Mouse (Mus musculus): ENCODE measurements around the gene Akt1s1. TPM values are rescaled to one million over a fixed set of nuclear protein-coding genes. Genes with fewer than 3 reads are reported as not detected.
A peak's percentile ranks its signal among the peaks of the same experiment; 100 is the strongest.

Gene Akt1s1
- polyA plus RNA-seq, 2 experiments = 10.0 to 25.8 TPM

DNA sequence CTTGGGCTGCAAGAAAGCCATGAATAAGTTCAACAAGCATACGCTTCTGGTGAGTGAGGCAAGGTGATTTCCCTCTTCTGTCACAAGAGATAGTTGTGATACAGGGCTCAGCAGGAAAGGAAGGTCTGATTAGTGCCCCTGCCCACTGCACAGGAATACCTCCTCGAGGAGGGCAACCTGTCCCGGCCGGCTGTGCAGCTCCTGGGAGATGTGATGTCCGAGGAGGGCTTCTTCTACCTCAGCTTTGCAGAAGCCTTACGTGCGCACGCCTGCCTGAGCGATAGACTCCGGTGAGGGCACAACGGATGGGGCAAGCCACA, 9.7 kb upstream of the Akt1s1 start:
- Histone ChIP-seq H3K9me3 (ENCODE audit: control insufficient read depth, low read length) (no peaks in the 10 kb centered on the region), H3K27me3 (ENCODE audit: control insufficient read depth, insufficient read depth, low read length) (peaks cover 6% of the 10 kb centered on the region), H3K4me1 (replicated peaks; ENCODE audit: control insufficient read depth in 2 of 2, insufficient read depth in 2 of 2, low read length in 1 of 2) (peaks cover 0 to 2% of the 10 kb centered on the region in 2 experiments; a peak in 2 of 4 replicates), H3K36me3 (replicated peaks; ENCODE audit: control insufficient read depth, insufficient read depth, low read depth) (no peaks in the 10 kb centered on the region; the same call in none of the 2 replicates), H3K4me2 (ENCODE audit: low read depth) (peak overlapping the region; percentile 38), H3K9ac (replicated peaks) (no peak overlapping the region), H3K27ac (no peak overlapping the region), H3K4me3 (ENCODE audit: insufficient read depth in 1 of 2, low read depth in 2 of 2, low read length in 2 of 2) (peak overlapping the region in 1 of 2 experiments; percentile 10; a peak in 1 of 4 replicates)
- 22% methylated on average over 11 of the region's 11 CpGs for WGBS (ENCODE audit: insufficient replicate concordance)
- TF ChIP-seq EP300 (IDR thresholded peaks at IDR 0.05; ENCODE audit: low read depth) (no peak), CTCF (IDR thresholded peaks at IDR 0.05; ENCODE audit: low read depth) (0 out of 2 replicates have a peak, but pooled peaks have one; percentile 7)
- ATAC-seq (ENCODE audit: insufficient read depth) (0 out of 2 replicates have a peak, but pooled peaks have one; percentile 18), DNase-seq (ENCODE audit: low read depth in 3 of 3, low spot score in 3 of 3) (no peak)

DNA sequence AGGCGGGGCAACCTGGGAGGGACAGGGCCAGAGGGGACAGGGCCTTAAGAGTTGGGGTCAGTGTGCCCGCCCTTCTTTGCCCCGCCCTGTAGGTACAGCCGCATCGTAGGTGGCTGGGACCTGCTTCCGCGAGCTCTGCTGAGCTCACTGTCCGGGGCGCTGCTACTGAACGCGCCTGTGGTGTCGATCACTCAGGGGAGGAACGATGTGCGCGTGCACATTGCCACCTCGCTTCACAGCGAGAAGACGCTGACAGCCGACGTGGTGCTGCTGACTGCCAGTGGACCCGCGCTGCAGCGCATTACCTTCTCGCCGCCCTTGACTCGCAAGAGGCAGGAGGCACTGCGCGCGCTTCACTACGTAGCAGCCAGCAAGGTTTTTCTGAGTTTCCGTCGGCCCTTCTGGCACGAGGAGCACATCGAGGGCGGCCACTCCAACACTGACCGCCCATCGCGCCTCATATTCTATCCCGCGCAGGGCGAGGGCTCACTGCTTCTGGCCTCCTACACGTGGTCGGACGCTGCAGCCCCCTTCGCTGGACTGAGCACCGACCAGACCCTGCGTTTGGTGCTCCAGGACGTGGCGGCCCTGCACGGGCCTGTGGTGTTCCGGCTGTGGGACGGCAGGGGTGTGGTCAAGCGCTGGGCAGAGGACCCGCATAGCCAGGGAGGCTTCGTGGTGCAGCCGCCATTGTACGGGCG, 9.2 kb upstream of the Akt1s1 start:
- no peak for TF ChIP-seq CTCF (IDR thresholded peaks at IDR 0.05; ENCODE audit: low read depth)
- TF ChIP-seq EP300 (IDR thresholded peaks at IDR 0.05; ENCODE audit: low read depth) = no peak
- H3K27me3 ChIP-seq (ENCODE audit: control insufficient read depth, insufficient read depth, low read length) = peaks cover 6% of the 10 kb centered on the region
- WGBS (ENCODE audit: insufficient replicate concordance) = 2% methylated on average over 58 of the region's 58 CpGs
- H3K27ac ChIP-seq = no peak overlapping the region
- DNase-seq (ENCODE audit: low read depth in 3 of 3, low spot score in 3 of 3) (no peak), ATAC-seq (ENCODE audit: insufficient read depth) (0 out of 2 replicates have a peak, but pooled peaks have one; percentile 11)
- H3K4me1 ChIP-seq (replicated peaks; ENCODE audit: control insufficient read depth in 2 of 2, insufficient read depth in 2 of 2, low read length in 1 of 2) = peaks cover 0 to 2% of the 10 kb centered on the region in 2 experiments; a peak in 2 of 4 replicates
- H3K9ac ChIP-seq (replicated peaks) = no peak overlapping the region
- peak overlapping the region; percentile 38 for H3K4me2 ChIP-seq (ENCODE audit: low read depth)
- H3K4me3 ChIP-seq (ENCODE audit: insufficient read depth in 1 of 2, low read depth in 2 of 2, low read length in 2 of 2) = peak overlapping the region in 1 of 2 experiments; percentile 10; a peak in 2 of 4 replicates
- no peaks in the 10 kb centered on the region; the same call in none of the 2 replicates for H3K36me3 ChIP-seq (replicated peaks; ENCODE audit: control insufficient read depth, insufficient read depth, low read depth)
- H3K9me3 ChIP-seq (ENCODE audit: control insufficient read depth, low read length) = no peaks in the 10 kb centered on the region

DNA sequence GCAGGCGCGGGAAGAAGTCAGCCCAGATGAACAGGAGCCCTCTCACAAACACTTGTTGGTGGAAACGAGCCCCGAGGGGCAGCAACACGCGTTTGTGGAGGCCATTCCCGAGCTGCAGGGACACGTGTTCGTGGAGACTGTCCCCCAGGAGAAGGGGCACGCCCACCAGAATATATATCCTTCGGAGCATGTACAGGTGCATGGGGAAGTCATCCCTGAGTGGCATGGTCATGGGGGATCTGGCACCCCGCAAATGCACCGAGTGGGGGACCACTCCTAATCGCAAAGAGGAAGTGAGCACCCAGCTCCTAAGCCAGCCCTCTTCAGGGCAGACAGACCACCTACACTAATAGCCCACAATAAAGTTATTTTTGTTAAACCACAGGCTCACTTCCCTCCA, 8.4 kb upstream of the Akt1s1 start:
- H3K9me3 ChIP-seq (ENCODE audit: control insufficient read depth, low read length) = no peaks in the 10 kb centered on the region
- TF ChIP-seq EP300 (IDR thresholded peaks at IDR 0.05; ENCODE audit: low read depth) (no peak), CTCF (IDR thresholded peaks at IDR 0.05; ENCODE audit: low read depth) (no peak)
- H3K4me1 ChIP-seq (replicated peaks; ENCODE audit: control insufficient read depth in 2 of 2, insufficient read depth in 2 of 2, low read length in 1 of 2) = peaks cover 0 to 2% of the 10 kb centered on the region in 2 experiments; a peak in 2 of 4 replicates
- ATAC-seq (ENCODE audit: insufficient read depth) = no peak
- no peak overlapping the region; the same call in 1 of the 2 replicates for H3K4me2 ChIP-seq (ENCODE audit: low read depth)
- H3K27ac ChIP-seq = no peak overlapping the region
- 25% methylated on average over 14 of the region's 14 CpGs for WGBS (ENCODE audit: insufficient replicate concordance)
- no peak overlapping the region for H3K9ac ChIP-seq (replicated peaks)
- H3K4me3 ChIP-seq (ENCODE audit: insufficient read depth in 1 of 2, low read depth in 2 of 2, low read length in 2 of 2) = no peak overlapping the region
- H3K36me3 ChIP-seq (replicated peaks; ENCODE audit: control insufficient read depth, insufficient read depth, low read depth) = no peaks in the 10 kb centered on the region; the same call in none of the 2 replicates
- no peak for DNase-seq (ENCODE audit: low read depth in 3 of 3, low spot score in 3 of 3)
- peaks cover 6% of the 10 kb centered on the region for H3K27me3 ChIP-seq (ENCODE audit: control insufficient read depth, insufficient read depth, low read length)

DNA sequence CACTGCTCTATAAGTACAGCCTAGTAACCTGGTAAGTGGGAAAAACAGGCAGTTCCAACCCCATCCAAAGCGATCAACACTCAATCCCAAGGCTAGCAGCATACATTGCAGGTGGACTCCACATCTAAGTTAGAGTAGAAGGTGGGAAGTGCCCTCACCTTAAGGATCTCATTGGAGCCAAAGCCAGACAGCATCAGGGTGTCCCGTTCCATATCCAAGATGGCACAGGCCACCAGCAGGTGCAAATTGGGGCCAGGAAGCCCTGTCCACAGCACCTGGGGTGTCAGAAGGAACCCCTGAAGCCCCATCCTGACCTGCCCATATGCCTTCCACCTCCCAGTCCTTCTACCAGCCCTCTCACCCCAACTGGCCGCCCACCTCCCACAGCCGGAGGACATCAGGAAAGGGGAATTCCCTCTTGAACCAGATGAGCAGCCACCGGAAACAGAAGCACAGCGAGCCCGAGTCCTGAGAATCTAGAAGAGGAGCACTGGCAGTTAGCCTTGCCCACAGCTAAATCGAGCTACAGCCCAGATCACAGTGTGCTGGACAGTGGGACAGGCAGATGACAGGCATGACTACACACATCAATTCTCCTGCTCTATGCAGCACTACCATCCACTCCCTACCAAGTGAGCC, 6.8 kb upstream of the Akt1s1 start:
- H3K36me3 ChIP-seq (replicated peaks; ENCODE audit: control insufficient read depth, insufficient read depth, low read depth) = peaks cover 7% of the 10 kb centered on the region
- H3K4me3 ChIP-seq (ENCODE audit: insufficient read depth in 1 of 2, low read depth in 2 of 2, low read length in 2 of 2) = no peak overlapping the region
- H3K27ac ChIP-seq = no peak overlapping the region
- WGBS (ENCODE audit: insufficient replicate concordance) = 73% methylated on average over 8 of the region's 8 CpGs
- no peak overlapping the region for H3K4me2 ChIP-seq (ENCODE audit: low read depth)
- peaks cover 6% of the 10 kb centered on the region for H3K27me3 ChIP-seq (ENCODE audit: control insufficient read depth, insufficient read depth, low read length)
- no peak for DNase-seq (ENCODE audit: low read depth in 3 of 3, low spot score in 3 of 3)
- ATAC-seq (ENCODE audit: insufficient read depth) = no peak
- H3K9me3 ChIP-seq (ENCODE audit: control insufficient read depth, low read length) = no peaks in the 10 kb centered on the region
- H3K4me1 ChIP-seq (replicated peaks; ENCODE audit: control insufficient read depth in 2 of 2, insufficient read depth in 2 of 2, low read length in 1 of 2) = peaks cover 0 to 2% of the 10 kb centered on the region in 2 experiments; a peak in 2 of 4 replicates
- TF ChIP-seq CTCF (IDR thresholded peaks at IDR 0.05; ENCODE audit: low read depth) = no peak
- no peak for TF ChIP-seq EP300 (IDR thresholded peaks at IDR 0.05; ENCODE audit: low read depth)
- H3K9ac ChIP-seq (replicated peaks) = no peak overlapping the region

DNA sequence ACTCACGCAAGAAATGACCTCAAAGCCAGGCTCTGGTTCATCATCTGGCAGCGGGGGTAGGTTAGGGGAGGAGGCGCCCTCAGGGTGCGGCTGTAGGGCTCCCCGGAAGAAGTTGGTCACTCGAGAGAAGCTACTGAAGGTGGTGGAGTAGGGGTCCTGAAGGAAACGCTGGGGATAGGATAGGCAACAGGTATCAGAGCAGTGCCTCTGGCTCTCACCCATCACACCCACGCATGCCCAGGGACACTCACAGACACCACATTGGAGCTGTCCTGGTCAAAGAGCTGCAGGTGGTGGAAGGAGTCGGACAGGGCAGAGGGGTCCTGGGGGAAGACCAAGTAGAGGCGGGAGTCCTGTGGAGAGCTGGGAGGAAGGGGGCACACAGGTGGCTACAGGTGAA, 3.8 kb upstream of the Akt1s1 start:
- 83% methylated on average over 10 of the region's 10 CpGs for WGBS (ENCODE audit: insufficient replicate concordance)
- H3K36me3 ChIP-seq (replicated peaks; ENCODE audit: control insufficient read depth, insufficient read depth, low read depth) = peaks cover 7% of the 10 kb centered on the region
- H3K4me2 ChIP-seq (ENCODE audit: low read depth) = no peak overlapping the region
- H3K9me3 ChIP-seq (ENCODE audit: control insufficient read depth, low read length) = no peaks in the 10 kb centered on the region
- H3K4me1 ChIP-seq (replicated peaks; ENCODE audit: control insufficient read depth in 2 of 2, insufficient read depth in 2 of 2, low read length in 1 of 2) = peaks cover 8% of the 10 kb centered on the region in 2 experiments
- no peak for ATAC-seq (ENCODE audit: insufficient read depth)
- TF ChIP-seq EP300 (IDR thresholded peaks at IDR 0.05; ENCODE audit: low read depth) (no peak), CTCF (IDR thresholded peaks at IDR 0.05; ENCODE audit: low read depth) (no peak)
- no peak overlapping the region for H3K9ac ChIP-seq (replicated peaks)
- no peak overlapping the region for H3K4me3 ChIP-seq (ENCODE audit: insufficient read depth in 1 of 2, low read depth in 2 of 2, low read length in 2 of 2)
- peaks cover 2% of the 10 kb centered on the region; the same call in 1 of the 2 replicates for H3K27me3 ChIP-seq (ENCODE audit: control insufficient read depth, insufficient read depth, low read length)
- H3K27ac ChIP-seq = no peak overlapping the region
- DNase-seq (ENCODE audit: low read depth in 3 of 3, low spot score in 3 of 3) = no peak

All from liver, embryonic 14.5 days (tissue).